Mouse (Mus musculus) layer of hippocampus, postnatal 14 days (tissue): ENCODE results near the gene Olfr116. TPM values are rescaled to one million over a fixed set of nuclear protein-coding genes. Genes with fewer than 3 reads are reported as not detected.

Experiments
- DNase-seq, 2 experiments: peaks; one replicate each; pipeline ENCODE4 v3.0.0; 2021 to 2022; ENCODE audit warnings: low spot score in 2 of 2, mixed read lengths in 1 of 2
- long read RNA-seq, 2 experiments: library from polyadenylated mRNA; stranded (forward); transcript quantifications; one replicate each; pipeline ENCODE4 v2.0.0; 2021
- total RNA-seq, 2 experiments: library from RNA; stranded (reverse); gene quantifications; 2 replicates each; pipeline ENCODE4 v1.2.3; 2021

The Olfr116 gene
- total RNA-seq = not detected
- long read RNA-seq, experiment 1 = 0 reads
- long read RNA-seq, experiment 2 = 0 reads

DNA sequence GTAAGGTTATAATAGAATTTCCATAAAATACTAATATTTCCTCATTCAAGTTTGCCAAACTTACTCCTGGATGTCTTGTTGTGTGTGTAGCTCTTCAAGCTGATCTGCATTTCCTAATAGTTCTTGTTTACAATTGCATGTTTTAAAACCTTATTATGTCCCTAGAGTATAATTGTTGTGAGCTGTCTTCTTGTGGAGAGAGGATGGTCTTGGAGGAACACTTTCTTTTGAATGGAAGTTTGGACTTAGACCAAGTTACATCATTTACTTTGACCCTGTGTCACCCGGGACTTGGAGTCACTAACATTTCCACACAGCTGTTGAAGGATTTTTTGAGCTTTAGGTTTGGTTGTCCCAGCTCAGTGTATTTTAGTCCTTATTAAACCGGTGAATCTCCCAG lies at the start of gene Olfr116, which contains the start of gene Olfr115:
Gene Olfr116 (minus strand): TSS at position 191 of the 400 bp plus-strand sequence.
Gene Olfr115 (minus strand): TSS at position 101 of the 400 bp plus-strand sequence.
- no peak for DNase-seq

DNA sequence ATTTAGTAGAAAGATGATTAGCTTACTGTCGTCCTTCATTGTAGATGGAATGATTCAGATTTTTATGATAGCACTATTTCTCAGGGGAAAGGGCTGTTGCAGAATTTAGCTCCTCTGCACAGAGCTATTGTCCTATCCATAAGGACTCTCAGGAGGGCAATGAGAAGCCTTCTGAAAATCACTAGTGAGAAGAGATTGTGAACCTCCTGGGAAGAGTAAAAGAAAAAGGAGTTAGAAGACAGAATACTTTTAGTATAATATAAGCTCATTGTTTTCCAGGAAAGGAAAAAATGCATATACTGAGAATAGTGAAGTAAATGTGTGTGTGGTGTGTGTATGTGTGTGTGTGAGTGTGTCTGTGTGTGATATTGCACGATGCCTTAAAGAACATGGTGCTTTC lies 39.7 kb upstream of the Olfr116 start, which contains the start of gene Olfr118:
Gene Olfr118 (plus strand): TSS at position 301 of the 400 bp plus-strand sequence.
- DNase-seq = no peak

DNA sequence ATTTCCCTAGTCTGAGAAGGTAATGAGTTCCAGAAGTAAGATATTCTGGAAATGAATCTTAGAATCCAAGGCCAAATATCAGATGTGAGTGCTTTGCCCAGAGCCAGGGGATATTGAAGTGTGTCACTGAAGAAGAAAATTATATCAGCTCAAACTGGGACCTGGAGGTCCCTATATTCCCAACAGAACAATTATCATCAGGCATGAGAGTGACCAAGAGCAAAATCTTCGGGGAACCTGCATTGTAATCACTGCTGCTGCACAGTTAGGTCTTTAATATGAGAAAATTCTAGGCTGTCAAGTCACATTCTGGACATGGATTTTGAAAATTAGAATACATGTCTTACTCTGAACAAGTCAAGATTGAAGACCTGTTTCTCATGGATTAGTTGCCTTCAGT lies 36.7 kb upstream of the Olfr116 start, which contains the start of gene Olfr117:
Gene Olfr117 (minus strand): TSS at position 101 of the 400 bp plus-strand sequence.
- no peak for DNase-seq

DNA sequence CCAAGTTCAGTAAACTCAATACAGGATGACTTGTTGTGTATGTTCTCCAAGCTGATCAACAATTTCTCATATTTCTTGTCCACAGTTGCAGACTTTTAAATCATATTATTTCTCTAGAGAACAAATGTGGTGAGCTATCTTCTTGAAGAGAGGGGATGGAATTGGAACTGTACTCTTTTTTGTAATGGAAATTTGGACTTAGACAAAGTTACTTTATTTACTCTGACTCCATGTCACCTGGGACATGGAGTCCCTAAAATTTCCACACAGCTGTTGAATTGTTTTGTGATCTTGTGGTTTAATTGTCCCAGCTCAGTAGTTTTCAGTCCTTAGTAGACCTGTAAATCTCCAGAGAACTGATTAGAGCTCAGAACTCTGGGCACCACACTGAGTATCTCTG lies 34.4 kb downstream of the Olfr116 start, which contains the start of gene Olfr114:
Gene Olfr114 (minus strand): TSS at position 101 of the 400 bp plus-strand sequence.
- DNase-seq = no peak

DNA sequence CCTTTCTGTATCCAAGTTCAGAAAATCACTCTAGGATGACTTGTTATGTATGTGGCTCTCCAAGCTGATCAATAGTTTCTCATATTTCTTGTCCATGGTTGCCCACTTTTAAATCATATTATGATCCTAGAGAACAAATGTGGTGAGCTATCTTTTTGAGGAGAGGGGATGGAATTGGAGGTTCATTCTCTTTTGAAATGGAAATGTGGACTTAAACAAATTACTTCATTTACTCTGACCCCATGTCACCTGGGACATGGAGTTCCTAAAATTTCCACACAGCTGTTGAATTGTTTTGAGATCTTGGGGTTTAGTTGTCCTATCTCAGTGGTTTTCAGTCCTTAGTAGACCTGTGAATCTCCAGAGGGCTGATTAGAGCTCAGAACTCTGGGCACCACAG lies 49.4 kb downstream of the Olfr116 start, which contains the start of gene Olfr113:
Gene Olfr113 (minus strand): TSS at position 101 of the 400 bp plus-strand sequence.
- no peak for DNase-seq

Other genes starting within 250 kb of the Olfr116 start
- not detected for gene Olfr105-ps, start 248.2 kb downstream of the Olfr116 start, total RNA-seq
- gene Olfr106-ps, start 236.8 kb downstream of the Olfr116 start, total RNA-seq = not detected
- gene Olfr107, start 228.0 kb downstream of the Olfr116 start, total RNA-seq = under 1 TPM in 1 of 2 experiments, not detected in 1; 0.10 TPM
- gene Olfr108, start 181.7 kb downstream of the Olfr116 start, total RNA-seq = not detected
- gene Olfr109, start 168.3 kb downstream of the Olfr116 start, total RNA-seq = not detected
- not detected for gene H2-M2, start 143.6 kb downstream of the Olfr116 start, total RNA-seq
- gene Olfr110, start 134.7 kb downstream of the Olfr116 start, total RNA-seq = not detected
- gene Olfr111, start 119.2 kb downstream of the Olfr116 start, total RNA-seq = not detected
- not detected for gene Olfr112, start 57.7 kb downstream of the Olfr116 start, total RNA-seq
- not detected for gene Olfr113, start 49.5 kb downstream of the Olfr116 start, total RNA-seq
- not detected for gene Olfr114, start 34.5 kb downstream of the Olfr116 start, total RNA-seq
- gene Olfr115, start 90 bp downstream of the Olfr116 start, total RNA-seq = not detected
- gene Olfr117, start 36.6 kb upstream of the Olfr116 start, total RNA-seq = not detected
- not detected for gene Olfr118, start 39.8 kb upstream of the Olfr116 start, total RNA-seq
- gene Olfr119, start 69.4 kb upstream of the Olfr116 start, total RNA-seq = not detected
- not detected for gene Olfr120, start 94.6 kb upstream of the Olfr116 start, total RNA-seq
- not detected for gene Olfr121, start 121.7 kb upstream of the Olfr116 start, total RNA-seq
- gene Olfr122, start 141.4 kb upstream of the Olfr116 start, total RNA-seq = not detected
- gene Olfr123, start 166.3 kb upstream of the Olfr116 start, total RNA-seq = not detected
- gene Olfr124, start 172.7 kb upstream of the Olfr116 start, total RNA-seq = not detected
- gene Olfr125, start 205.8 kb upstream of the Olfr116 start, total RNA-seq = not detected
- not detected for gene Olfr126, start 220.3 kb upstream of the Olfr116 start, total RNA-seq